Mouse (Mus musculus): ENCODE measurements around the gene Lrrc8d. TPM values are rescaled to one million over a fixed set of nuclear protein-coding genes. Genes with fewer than 3 reads are reported as not detected.
A peak's percentile ranks its signal among the peaks of the same experiment; 100 is the strongest.

Gene Lrrc8d
- total RNA-seq, 2 experiments from 2014 or later, result 8.1 to 26.5 TPM

DNA sequence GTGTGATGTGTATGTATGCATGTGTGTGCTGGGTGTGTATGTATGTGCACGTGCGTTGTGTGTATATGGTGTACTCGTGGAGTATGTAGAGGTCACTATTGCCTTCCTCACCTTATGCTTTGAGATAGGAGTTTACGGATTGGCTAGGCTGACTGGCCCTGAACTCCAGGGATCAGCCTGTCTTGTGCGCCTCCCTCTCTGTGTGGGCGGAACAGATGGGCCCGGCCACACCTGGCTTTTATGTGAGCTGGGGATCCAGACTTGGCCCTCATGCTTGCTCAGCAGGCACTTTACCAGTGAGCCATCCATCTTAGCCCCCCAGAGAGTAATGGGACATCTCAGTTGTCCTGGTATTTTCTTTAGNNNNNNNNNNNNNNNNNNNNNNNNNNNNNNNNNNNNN is 10.7 kb downstream of the Lrrc8d start:
- ATAC-seq (replicated peaks; ENCODE audit: low FRiP score, low TSS enrichment, poor library complexity, severe bottlenecking), result no peak

DNA sequence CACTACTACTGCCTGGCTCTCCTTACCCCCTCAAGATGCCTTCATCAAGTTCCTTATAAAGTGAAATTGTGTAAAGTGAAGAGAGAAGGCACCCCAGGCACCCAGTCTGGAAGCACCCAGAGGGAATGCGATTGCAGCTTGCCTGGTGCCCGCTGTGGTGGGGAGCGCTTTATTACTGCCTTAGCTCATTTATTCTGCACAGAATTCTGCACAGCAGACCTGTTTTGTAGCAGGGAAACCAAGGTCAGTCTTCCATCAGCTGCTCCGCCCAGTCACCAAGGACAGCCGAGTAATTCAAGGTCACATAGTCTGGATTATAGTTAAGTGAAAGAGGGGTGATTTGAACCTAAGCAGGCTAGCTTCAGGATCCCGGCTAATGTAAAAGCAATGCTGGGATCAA is 14.7 kb downstream of the Lrrc8d start:
- no peak for ATAC-seq (replicated peaks; ENCODE audit: low FRiP score, low TSS enrichment, poor library complexity, severe bottlenecking)

DNA sequence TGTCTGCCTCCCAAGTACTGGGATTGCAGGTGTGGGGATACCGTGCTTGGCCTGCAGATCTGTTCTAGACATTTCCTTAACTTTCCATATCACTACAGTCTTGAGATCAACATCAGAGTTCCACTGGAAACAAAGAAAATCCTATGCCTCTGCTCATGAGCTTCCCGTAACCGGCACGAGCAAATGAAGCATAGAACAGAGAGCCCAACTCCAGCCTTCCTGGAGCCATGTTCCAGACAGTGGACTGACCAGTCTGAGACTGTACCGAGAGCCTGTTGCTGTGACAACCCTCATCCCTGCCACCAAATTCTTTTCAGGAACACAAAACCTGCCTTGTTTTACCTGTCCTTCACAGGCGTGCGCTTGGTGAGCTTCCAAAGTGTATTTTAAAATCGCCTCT is 15.3 kb downstream of the Lrrc8d start:
- no peak for ATAC-seq (replicated peaks; ENCODE audit: low FRiP score, low TSS enrichment, poor library complexity, severe bottlenecking)

DNA sequence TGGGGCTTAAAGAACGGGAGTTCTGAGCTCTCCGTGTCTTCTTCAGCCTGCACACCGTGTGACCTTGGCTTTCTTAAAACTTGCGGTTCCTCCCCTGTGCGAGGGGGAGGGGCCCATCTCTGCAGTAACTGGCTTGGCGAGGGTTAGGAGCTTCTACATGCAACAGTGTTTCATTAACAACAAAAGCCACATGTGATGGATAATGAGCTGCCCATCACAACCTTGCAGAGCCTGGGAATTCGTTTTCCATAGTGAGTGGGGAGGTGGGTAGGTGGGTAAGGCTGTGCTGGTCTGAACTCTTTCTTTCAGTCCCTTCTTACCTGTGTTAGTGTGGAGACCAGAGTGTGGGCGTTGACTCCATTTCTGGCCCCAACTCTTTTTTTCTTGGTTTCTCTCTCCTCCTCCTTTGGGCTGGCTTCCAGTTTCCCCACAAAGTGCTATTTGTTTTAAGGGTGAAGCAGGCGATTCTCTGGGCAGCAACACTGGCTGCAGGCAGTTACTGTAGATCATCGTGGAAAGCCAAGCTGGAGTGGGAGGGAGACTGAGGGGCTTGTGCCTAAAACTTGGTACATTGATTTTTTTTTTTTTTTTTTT is 15.9 kb downstream of the Lrrc8d start:
- peak; percentile 22; the same call in 1 of the 2 replicates for ATAC-seq (replicated peaks; ENCODE audit: low FRiP score, low TSS enrichment, poor library complexity, severe bottlenecking)

DNA sequence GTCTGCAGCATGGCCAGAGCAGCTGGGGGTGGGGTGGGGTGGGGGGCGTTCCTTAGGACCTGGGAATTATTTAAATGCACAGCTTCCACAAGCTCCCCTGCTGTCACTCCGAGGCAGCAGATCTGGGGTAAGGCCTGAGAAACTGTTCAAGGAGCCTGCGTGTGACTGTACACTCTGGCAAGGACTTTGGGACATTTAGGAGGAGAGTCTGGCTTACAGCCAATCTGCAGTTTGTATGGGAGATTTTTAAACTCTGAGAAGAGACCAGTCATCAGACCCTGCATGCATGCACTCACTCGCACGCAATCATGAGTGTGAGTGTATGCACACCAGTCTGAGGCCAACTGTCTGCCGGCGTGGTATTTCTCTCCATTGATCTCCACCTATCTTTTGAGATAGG is 17.5 kb downstream of the Lrrc8d start:
- ATAC-seq (replicated peaks; ENCODE audit: low FRiP score, low TSS enrichment, poor library complexity, severe bottlenecking), result peak; percentile 7; the same call in 1 of the 2 replicates

DNA sequence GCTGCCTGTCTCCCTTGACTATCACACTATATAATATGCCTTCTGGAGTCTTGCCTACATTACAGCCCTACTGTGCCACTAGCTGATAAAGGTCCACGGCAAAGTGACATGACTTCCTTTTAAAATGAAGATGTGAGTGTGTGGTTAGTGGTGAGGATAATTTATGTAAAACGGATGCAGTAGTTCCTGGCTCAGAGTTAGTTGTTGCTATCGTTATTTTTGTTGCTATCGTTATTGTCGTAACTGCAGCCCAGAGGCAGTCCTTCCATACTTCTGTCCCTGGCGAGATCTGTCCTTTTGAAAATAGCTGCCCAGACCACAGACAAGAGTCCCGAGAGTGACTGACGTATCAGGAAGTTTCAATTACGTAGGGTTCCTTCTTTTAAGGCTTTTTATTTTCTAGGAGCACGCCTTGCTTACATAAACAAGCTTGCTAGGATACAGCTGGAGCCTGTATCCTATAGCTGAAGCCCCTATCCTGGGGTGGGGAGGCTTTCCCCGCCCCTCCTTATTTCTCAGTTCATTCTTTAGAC is 18.4 kb downstream of the Lrrc8d start:
- peak; percentile 83 for ATAC-seq (replicated peaks; ENCODE audit: low FRiP score, low TSS enrichment, poor library complexity, severe bottlenecking)

DNA sequence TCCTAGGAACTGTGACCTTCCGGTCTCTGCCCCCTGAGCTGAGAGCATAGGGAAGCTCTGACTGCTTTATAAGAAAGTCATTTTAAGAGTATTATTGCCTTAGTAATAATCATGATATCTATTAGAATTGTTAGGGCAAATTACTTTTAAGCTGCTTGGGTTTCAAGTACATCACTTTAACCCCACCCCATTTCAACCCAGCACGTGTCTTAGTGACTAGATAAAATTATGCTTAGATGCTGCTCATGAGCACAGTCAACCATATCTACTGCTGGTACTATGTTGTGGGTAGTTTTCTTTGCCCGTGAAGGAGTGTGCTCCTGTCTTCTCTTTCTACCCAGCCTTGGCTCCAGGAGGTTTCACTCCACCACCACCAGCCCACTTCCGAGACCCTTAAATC is 21.5 kb downstream of the Lrrc8d start:
- no peak for ATAC-seq (replicated peaks; ENCODE audit: low FRiP score, low TSS enrichment, poor library complexity, severe bottlenecking)

DNA sequence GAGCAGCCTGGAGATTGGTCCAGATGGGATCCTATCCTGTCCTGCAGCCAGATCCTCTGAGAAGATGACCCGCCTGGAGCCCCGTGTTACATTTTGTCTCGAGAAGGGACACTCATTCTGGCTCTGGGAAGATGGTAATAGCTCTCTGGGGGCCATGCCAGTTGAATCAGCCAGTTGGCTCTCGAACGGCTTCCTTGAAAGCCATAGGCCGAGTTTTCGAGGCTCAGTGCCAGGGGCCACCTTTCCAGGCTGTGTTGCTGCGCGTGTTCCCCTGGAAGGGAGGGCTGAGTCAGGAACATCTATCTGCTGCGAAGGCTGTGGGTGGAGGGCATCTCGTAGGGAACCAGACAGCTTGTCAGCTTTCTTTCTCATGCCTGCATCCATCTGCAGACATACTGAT is 23.0 kb downstream of the Lrrc8d start:
- ATAC-seq (replicated peaks; ENCODE audit: low FRiP score, low TSS enrichment, poor library complexity, severe bottlenecking), result no peak

DNA sequence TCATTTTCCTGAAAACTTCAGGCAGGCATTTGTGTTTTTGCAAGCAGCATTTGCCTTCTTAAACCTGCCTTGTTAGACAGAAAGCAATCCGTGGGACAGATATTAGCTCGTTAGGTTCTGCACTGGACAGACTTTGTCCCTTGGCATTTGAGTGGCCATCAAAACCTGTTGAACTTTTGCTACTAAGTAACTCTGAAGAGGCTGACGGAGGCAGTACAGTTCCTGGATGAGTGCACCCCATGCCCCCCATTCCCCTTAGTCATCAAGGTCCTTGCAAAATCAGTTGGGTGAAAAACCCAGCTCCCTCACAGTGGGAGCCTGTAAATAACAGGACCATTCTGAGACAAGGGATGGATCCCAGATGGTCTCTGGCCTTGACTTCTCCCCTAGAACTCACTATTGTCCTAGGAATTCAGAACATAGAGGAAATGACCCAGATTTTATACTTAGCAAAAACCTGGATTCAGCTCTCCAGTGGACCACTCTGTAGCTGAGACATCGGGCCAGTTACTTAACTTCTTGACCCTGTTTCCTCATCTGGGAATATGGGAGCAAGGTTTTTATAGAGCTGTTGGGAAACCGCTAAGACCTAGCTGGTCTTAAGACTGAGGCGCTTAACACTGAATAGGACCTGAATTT is 30.5 kb downstream of the Lrrc8d start:
- ATAC-seq (replicated peaks; ENCODE audit: low FRiP score, low TSS enrichment, poor library complexity, severe bottlenecking), result no peak

DNA sequence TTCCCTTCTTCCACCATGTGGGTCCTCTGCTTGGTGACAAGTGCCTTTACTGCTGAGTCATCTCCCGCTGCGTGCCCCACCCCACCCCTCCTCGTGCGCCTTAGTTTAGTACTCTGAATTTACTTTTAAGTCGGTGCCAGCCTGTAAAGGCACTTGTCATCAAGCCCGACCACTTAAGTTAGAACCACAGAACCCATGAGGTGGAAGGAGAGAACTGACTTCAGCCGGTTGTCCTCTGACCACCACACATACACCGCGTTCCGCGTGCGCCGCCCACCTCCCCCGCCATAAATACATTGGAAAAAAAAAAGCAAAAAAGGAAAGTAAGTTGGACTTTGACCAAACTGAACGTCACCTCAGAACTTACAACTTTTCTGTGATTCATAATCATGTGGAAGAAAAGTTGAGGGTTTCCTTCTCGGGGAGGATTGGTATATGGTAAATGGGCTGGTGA is 31.4 kb downstream of the Lrrc8d start:
- peak; percentile 83 for ATAC-seq (replicated peaks; ENCODE audit: low FRiP score, low TSS enrichment, poor library complexity, severe bottlenecking)

DNA sequence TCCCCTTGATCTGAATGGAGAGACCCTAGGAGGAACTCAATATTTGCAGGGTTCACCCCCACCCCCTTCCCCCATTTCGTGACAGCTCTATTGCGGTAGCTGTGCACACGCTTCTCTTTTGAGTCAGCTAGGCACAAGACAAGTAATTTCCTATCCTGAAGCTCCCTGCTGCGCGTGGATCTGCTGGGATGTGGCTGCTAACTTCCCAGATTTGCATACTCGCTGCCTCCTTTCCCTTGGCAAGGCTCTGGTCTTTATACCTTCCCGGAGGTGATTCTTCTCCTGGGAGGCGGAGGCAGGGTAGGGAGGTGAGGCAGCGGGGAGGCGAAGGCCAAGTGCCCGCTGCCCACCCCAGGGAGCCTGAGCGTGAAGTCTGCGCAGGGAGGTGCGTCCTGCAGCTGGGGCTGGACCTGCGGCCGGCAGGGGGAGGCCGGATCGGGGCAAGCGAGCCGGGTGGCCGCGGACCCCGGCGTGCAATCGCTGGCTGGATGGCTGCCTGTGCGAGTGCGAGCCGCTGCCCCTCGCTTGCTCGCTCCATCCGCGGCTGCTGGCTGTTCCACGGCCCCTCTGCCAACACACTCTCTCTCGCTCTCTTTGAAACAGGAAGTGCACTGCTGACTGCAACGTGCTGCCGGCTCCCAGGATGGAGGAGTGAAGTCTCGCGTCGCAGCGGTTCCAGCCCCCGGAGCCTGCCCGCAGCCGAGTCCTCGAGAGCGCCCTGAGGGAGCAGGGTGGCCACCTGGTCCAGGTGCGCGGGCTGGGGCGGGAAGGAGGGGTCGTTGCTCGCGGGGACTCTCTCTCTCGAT is 32.1 kb downstream of the Lrrc8d start:
- peak; percentile 74 for ATAC-seq (replicated peaks; ENCODE audit: low FRiP score, low TSS enrichment, poor library complexity, severe bottlenecking)

DNA sequence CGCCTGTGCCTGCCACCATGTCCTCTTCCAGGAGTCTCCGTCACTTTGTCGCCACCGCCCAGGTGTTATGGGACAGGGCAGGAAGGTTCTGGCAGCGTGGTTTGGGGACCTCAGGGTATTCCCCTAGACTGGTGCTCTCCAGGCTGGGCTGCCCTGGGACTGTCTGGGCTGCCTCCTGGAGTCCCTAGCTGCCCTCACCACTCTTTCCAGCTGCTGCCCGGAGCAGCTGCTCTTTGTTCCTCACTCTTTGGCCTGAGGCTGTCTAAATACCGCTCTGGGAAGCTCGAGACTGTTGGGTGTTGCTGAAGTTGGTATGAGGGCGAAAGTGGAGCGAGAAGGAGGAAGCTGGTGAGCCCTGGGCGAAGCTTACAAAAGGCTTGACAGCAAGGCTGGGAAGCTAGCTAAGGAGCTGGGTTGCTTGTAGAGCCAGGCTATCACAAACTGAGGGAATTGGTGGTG is 32.7 kb downstream of the Lrrc8d start:
- ATAC-seq (replicated peaks; ENCODE audit: low FRiP score, low TSS enrichment, poor library complexity, severe bottlenecking), result peak; percentile 26

DNA sequence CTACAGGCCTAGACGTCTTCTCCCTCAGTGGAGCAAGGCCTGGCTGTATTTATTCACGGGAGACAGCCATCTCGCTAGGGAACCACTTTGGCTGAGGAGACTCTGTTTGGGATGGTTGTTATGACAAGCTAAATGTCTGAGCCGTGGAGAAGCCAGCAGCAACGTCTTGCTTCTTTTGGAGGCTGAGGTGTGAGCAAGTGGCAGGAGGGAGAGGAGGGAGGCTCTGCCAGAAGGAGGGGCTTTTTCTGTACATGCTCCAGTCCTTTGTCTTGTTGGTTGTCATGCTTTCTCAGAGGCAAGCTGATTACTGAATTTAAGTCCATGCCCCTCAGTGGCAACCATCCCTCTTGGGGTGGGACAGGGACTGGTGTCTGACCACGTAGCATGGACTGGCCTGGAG is 33.5 kb downstream of the Lrrc8d start:
- no peak for ATAC-seq (replicated peaks; ENCODE audit: low FRiP score, low TSS enrichment, poor library complexity, severe bottlenecking)

DNA sequence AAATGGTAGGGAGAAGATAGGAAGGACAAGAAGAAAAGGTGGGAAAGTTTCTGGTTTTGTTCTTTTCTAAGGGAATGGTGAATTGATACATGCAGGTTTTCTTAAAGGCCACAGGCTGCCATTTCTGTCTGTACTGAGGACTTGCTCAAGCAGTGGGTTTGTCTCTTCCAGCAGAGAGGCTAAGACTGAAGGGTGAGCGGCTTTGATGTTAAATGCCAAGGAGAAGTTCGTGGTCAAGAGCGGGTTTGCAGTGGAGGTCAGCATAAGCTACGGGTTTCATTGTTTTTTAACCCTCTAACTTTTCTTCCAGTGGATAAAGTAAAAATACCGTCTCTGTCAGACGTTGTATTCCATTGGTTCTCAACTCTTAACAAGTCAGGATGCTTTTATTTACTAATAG is 36.6 kb downstream of the Lrrc8d start:
- ATAC-seq (replicated peaks; ENCODE audit: low FRiP score, low TSS enrichment, poor library complexity, severe bottlenecking), result no peak

DNA sequence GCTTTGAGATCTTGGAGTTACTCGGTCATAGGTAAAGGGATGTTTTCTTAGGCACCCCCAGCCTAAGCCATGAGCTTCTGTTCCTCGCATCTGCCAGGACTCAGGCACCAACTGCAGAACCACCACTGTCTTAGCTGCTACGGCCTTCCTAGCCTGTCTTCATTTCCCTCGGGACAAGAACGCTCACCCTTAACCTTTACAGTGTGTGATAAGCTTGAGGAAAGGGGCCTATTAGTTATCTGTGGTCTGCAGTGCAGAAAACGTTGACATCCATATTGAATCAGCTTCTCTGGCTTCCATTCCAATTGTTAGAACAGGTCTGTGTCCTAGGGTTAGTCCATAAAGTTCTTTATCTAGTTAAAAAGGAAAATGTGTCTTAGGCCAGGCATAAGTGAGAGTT is 37.4 kb downstream of the Lrrc8d start:
- ATAC-seq (replicated peaks; ENCODE audit: low FRiP score, low TSS enrichment, poor library complexity, severe bottlenecking), result peak; percentile 48

DNA sequence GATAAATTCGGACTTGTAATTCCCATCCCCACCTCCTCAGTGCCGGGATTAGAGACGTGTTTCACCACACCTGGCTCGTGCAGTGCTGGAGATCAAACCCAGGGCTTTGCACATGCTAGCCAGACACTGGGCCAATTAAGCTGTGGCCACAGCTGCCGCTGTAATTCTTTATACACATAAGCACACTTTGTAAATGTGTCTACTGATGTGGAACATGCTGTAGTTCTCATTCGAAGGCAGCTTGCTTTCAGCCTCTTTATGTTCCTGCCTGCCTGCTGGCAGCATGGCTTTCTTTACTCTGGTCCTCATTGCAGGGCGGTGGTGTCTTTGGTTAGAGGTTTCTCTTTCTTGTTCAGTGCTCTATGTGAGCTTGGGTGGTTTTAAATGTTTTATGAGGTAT is 40.7 kb downstream of the Lrrc8d start:
- no peak for ATAC-seq (replicated peaks; ENCODE audit: low FRiP score, low TSS enrichment, poor library complexity, severe bottlenecking)

DNA sequence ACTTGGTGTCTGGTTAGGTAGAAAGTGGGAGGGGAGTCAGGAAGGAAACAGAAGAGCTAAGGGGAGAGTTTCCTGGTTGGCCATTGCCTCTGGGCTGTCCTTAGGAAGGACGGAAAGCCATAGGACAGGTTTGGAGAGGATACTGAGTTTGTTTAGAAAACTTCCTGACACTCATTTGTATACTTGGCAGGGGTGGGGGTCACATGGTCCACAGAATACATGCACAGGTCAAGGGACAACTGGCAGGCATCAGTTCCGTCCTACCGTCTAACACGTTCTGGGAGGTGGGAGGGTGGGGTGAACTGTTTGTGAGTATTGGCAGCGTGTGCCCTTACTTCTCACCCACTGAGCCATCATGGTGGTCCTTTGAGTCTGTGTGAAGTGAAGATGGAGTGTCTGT is 42.9 kb downstream of the Lrrc8d start:
- no peak for ATAC-seq (replicated peaks; ENCODE audit: low FRiP score, low TSS enrichment, poor library complexity, severe bottlenecking)

DNA sequence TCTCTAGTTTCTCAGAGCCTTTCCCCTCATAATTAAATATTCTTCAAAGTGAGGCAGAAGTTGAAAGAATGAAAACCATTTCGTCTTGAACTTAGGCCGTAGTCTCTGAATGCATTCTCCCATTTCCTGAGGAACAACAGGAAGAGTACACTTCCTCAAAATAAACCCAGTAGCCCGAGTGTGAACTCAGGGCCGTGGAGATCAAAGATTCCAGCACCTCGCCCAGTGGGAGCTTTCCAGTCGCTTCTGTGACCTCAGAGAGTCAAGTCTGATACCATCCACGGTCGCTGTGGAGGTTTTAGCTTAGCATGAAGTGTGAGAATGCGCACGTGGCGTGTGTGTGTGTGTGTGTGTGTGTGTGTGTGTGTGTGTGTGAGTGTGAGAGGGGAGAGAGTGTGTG is 45.6 kb downstream of the Lrrc8d start:
- ATAC-seq (replicated peaks; ENCODE audit: low FRiP score, low TSS enrichment, poor library complexity, severe bottlenecking), result peak; percentile 58; the same call in 1 of the 2 replicates

DNA sequence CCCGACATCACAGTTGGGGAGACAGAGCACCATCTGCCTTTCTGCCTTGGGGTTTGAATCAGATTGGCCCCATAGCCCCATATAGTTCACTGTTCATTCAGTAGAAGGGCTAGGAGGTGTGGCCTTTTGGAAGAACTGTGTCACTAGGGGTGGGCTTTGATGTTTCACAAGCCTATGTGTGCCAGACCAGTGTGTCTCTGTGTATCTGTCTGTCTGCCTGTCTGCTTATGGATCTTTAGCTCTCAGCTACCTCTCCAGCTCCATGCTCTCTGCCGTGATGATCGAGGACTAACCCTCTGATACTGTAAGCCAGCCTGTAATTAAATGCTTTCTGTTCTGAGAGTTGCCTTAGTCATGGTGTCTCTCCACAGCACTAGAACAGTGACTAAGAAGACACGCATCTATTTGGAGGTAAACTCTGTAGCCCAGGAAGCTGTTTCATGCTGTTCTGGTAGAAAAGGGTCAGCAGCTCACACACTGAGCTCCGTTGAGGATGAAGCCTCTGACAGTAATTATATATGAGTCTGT is 46.2 kb downstream of the Lrrc8d start:
- no peak for ATAC-seq (replicated peaks; ENCODE audit: low FRiP score, low TSS enrichment, poor library complexity, severe bottlenecking)

DNA sequence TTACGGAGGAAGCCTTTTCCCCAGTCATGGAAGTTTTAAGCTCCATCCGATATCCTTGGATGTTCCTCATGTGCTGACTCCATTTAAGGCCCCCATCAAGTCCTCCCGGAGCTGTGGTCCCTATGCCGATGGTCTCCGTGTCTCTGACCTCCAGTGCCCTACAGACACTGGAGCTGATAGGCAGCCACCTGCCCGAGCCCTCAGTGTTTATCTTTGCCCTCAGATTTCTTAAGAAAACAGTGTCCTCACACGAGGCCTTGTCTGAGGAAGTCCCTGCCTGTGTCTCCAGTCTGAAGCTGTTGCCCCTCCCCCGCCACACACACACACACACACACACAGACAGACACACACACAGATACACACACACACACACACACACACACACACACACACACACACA is 55.0 kb downstream of the Lrrc8d start:
- ATAC-seq (replicated peaks; ENCODE audit: low FRiP score, low TSS enrichment, poor library complexity, severe bottlenecking), result 0 out of 2 replicates have a peak, but pooled peaks have one; percentile 51

All from megakaryocyte-erythroid progenitor cell, adult 5-6 weeks (primary cell).